Mouse (Mus musculus) intestine, embryonic 16.5 days (tissue): ENCODE data around the gene Ank3. TPM values are rescaled to one million over a fixed set of nuclear protein-coding genes. Genes with fewer than 3 reads are reported as not detected.

Experiments used
- ATAC-seq: fragments of 200-750 bp; cut with Nextera tagmentation; 2 replicates; pipeline ENCODE4 v1.8.0; 2017; ENCODE audit warnings: moderate TSS enrichment, moderate library complexity
- H3K27ac ChIP-seq: fragments of 300-500 bp; sonication (generic); 2 replicates; pipeline ENCODE4 v1.5.1; 2014; ENCODE audit warnings: mild to moderate bottlenecking, low read length
- H3K27me3 ChIP-seq: fragments of 300-500 bp; sonication (generic); replicated peaks from 2 replicates; pipeline ENCODE4 v1.6.1; 2014; ENCODE audit warnings: low read length, control low read depth, mixed read lengths; ENCODE audit not compliant: control insufficient read depth, insufficient read depth
- H3K36me3 ChIP-seq: fragments of 300-500 bp; sonication (generic); 2 replicates; pipeline ENCODE4 v1.6.1; 2014; ENCODE audit warnings: low read length, control low read depth; ENCODE audit not compliant: control insufficient read depth, insufficient read depth
- H3K4me1 ChIP-seq: fragments of 300-500 bp; sonication (generic); 2 replicates; pipeline ENCODE4 v1.6.1; 2014; ENCODE audit warnings: low read length, control low read depth, mixed read lengths; ENCODE audit not compliant: control insufficient read depth, insufficient read depth
- H3K4me2 ChIP-seq: fragments of 300-500 bp; sonication (generic); 2 replicates; pipeline ENCODE4 v1.6.1; 2014; ENCODE audit warnings: low read depth, low read length, control low read depth
- H3K4me3 ChIP-seq: fragments of 300-500 bp; sonication (generic); 2 replicates; pipeline ENCODE4 v1.5.1; 2014; ENCODE audit warnings: mild to moderate bottlenecking, low read length
- H3K9ac ChIP-seq: fragments of 300-500 bp; sonication (generic); 2 replicates; pipeline ENCODE4 v1.6.1; 2014; ENCODE audit warnings: low read depth, low read length
- H3K9me3 ChIP-seq: fragments of 300-500 bp; sonication (generic); 2 replicates; pipeline ENCODE4 v1.6.1; 2016; ENCODE audit warnings: low read length, control low read depth; ENCODE audit not compliant: control insufficient read depth
- WGBS: fragments of 180-500 bp; shearing (Covaris S2); extraction: QIAGEN DNeasy Blood & Tissue Kit; methylation state at CpG from one replicate; pipeline ENCODE4 v1.1.7; 2014; 5-methylcytosine and 5-hydroxymethylcytosine counted together
- polyA plus RNA-seq: library from polyadenylated mRNA; unstranded; fragments of >200 nt; fragmentation: Nextera tagmentation; extraction: Ambion mirVana; gene quantifications from 2 replicates; pipeline ENCODE4 v1.2.1, GENCODE M21; 2015

The Ank3 gene
- polyA plus RNA-seq, 1 experiment from 2014 or later: 21.7 TPM

DNA sequence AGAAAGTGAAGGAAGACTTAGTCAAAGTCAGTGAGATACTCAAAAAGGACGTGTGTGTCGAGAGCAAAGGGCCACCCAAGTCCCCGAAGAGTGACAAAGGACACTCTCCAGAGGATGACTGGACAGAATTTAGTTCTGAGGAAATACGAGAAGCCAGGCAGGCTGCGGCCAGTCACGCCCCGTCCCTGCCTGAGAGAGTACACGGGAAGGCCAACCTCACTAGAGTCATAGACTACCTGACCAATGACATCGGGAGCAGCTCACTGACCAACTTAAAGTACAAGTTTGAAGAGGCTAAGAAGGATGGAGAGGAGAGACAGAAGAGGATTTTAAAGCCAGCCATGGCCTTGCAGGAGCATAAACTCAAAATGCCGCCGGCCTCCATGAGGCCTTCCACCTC lies 588.9 kb downstream of the Ank3 start:
- H3K36me3 ChIP-seq: peaks cover 35% of the 10 kb centered on the region
- H3K9ac ChIP-seq: no peak overlapping the region
- H3K4me1 ChIP-seq: no peaks in the 10 kb centered on the region
- H3K4me2 ChIP-seq: no peak overlapping the region
- H3K27ac ChIP-seq: no peak overlapping the region
- no peak overlapping the region for H3K4me3 ChIP-seq
- H3K27me3 ChIP-seq: no peaks in the 10 kb centered on the region
- no peak for ATAC-seq
- 95% methylated on average over 11 of the region's 11 CpGs for WGBS
- H3K9me3 ChIP-seq: peaks cover 8% of the 10 kb centered on the region; the same call in 1 of the 2 replicates

DNA sequence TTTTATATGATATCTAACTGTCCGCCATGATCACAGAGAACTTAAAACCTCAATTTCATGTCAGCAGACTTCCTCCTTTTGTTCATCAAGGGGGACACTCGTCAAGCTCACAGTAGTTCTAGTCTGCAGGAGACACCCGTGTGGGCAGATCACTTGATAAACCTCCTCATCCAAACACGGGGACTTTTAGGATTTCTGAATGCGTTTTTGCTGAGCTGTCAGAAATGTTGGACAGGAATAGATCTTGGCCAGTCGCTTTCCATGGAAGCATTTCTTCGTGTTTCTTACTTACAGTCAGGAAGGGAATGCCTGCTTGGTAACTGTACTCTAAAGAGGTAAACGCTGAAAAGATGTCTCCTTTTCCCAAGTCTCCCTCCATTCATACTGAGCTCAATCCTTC lies 598.5 kb downstream of the Ank3 start:
- H3K27me3 ChIP-seq: no peaks in the 10 kb centered on the region
- H3K4me1 ChIP-seq: no peaks in the 10 kb centered on the region
- H3K9ac ChIP-seq: no peak overlapping the region
- H3K9me3 ChIP-seq: 0 out of 2 replicates have a peak, but pooled peaks cover 7% of the 10 kb centered on the region
- no peak overlapping the region for H3K4me2 ChIP-seq
- ATAC-seq: no peak
- H3K36me3 ChIP-seq: peaks cover 17% of the 10 kb centered on the region; the same call in 1 of the 2 replicates
- no peak overlapping the region for H3K4me3 ChIP-seq
- H3K27ac ChIP-seq: no peak overlapping the region
- WGBS: 76% methylated on average over 8 of the region's 8 CpGs

DNA sequence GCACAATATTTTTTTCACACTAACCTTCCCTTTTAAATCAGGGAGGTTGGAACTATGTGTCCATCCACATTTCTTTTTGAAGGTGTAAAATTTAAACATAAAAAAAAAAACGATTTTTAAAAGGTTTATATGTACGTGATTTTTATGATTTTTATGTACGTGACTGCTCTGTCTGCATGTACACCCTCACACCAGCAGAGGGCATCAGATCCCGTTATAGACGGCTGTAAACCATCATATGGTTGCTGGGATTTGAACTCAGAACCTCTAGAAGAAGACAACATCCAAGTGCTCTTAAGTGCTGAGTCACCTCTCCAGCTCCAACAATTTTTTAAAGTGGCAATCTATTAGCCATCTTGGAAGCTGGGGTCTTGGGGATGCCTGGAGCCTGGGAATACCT lies 605.5 kb downstream of the Ank3 start:
- Histone ChIP-seq H3K4me2 (no peak overlapping the region), H3K9me3 (no peaks in the 10 kb centered on the region), H3K27ac (no peak overlapping the region), H3K4me3 (no peak overlapping the region), H3K27me3 (no peaks in the 10 kb centered on the region), H3K9ac (no peak overlapping the region), H3K4me1 (no peaks in the 10 kb centered on the region), H3K36me3 (peaks cover 5% of the 10 kb centered on the region; the same call in 1 of the 2 replicates)
- ATAC-seq: no peak
- WGBS: 87% methylated on average over 5 of the region's 5 CpGs

DNA sequence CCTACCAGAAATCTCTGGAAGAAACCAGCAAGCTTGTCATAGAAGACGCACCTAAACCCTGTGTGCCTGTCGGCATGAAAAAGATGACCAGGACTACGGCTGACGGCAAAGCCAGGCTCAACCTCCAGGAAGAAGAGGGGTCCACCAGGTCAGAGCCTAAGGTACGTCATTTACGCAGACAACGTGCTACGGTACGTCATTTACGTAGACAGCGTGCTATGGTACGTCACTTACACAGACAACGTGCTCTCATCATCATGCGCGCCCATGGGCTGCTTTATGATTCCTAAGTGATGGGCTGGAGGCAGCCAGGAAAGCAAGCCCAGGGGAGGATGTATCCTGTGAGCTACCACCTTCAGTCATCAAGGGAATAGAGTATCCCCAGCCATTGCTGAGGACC lies 606.3 kb downstream of the Ank3 start:
- H3K9ac ChIP-seq: no peak overlapping the region
- no peaks in the 10 kb centered on the region for H3K4me1 ChIP-seq
- H3K4me2 ChIP-seq: no peak overlapping the region
- no peaks in the 10 kb centered on the region for H3K9me3 ChIP-seq
- no peak overlapping the region for H3K4me3 ChIP-seq
- ATAC-seq: no peak
- no peak overlapping the region for H3K27ac ChIP-seq
- H3K27me3 ChIP-seq: no peaks in the 10 kb centered on the region
- H3K36me3 ChIP-seq: peaks cover 5% of the 10 kb centered on the region; the same call in 1 of the 2 replicates
- WGBS: 98% methylated on average over 15 of the region's 15 CpGs

DNA sequence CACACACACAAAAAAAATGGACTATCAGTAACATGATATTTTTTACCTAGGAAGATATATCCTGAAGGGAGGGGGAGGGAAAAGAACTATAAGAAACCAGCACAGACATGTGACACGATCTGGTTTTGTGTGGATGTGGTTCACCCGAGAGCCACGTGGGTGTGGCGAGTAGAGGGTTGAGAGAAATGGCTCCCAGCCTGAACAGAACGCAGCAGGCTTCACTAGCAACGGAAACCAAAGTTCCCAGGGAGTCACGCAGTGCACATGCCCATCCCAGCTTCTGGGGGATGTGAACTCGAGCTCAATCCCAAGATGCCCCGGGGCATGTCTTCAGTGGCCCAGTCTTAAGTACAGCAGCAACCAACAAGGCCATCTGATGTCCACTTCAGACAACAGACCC lies 607.8 kb downstream of the Ank3 start:
- H3K4me1 ChIP-seq: no peaks in the 10 kb centered on the region
- H3K36me3 ChIP-seq: peaks cover 5% of the 10 kb centered on the region; the same call in 1 of the 2 replicates
- 75% methylated on average over 9 of the region's 9 CpGs for WGBS
- no peak overlapping the region for H3K4me3 ChIP-seq
- H3K27me3 ChIP-seq: no peaks in the 10 kb centered on the region
- no peak overlapping the region for H3K9ac ChIP-seq
- H3K4me2 ChIP-seq: no peak overlapping the region
- H3K27ac ChIP-seq: no peak overlapping the region
- H3K9me3 ChIP-seq: no peaks in the 10 kb centered on the region
- ATAC-seq: no peak

DNA sequence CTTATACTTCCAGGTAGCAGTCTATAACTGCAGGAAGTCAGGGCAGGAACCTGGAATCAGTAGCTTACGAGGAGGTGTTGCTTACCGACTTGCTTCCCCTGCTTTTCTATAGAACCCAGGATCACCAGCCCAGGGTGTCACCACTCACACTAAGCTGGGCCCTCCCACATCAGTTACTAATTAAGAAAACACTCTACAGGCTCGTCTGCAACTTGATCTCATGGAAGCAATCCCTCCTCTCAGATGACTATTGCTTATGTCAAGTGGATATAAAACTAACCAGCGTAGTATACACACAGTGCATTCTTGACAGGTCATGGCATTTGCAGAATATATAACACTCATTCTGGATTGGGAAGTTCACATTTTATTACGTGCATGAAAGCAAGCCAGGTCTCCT lies 613.2 kb downstream of the Ank3 start:
- 64% methylated on average over 5 of the region's 5 CpGs for WGBS
- Histone ChIP-seq H3K9me3 (no peaks in the 10 kb centered on the region), H3K27me3 (no peaks in the 10 kb centered on the region), H3K4me2 (no peak overlapping the region), H3K27ac (no peak overlapping the region), H3K9ac (no peak overlapping the region), H3K36me3 (no peaks in the 10 kb centered on the region; the same call in 1 of the 2 replicates), H3K4me1 (no peaks in the 10 kb centered on the region), H3K4me3 (no peak overlapping the region)
- no peak for ATAC-seq

DNA sequence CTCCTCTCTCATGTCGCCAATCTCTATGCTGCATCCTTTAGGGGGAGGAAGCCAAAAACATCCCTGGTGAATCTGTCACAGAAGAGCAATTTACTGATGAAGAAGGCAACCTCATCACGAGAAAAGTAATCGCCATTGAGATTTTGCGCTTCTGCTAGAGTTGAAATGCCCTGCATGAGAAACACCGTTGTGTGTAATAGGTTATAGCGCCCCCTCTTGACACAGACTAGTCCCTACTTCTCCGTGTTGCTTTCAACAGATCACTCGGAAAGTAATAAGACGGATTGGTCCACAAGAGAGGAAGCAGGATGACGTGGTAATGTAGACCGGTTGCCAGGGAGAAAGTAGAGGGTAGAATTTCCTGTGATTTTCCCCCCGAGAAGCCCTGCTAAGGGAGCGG lies 615.4 kb downstream of the Ank3 start:
- no peak for ATAC-seq
- Histone ChIP-seq H3K4me1 (no peaks in the 10 kb centered on the region), H3K9ac (no peak overlapping the region), H3K4me3 (no peak overlapping the region), H3K27me3 (no peaks in the 10 kb centered on the region), H3K27ac (no peak overlapping the region), H3K36me3 (no peaks in the 10 kb centered on the region), H3K4me2 (no peak overlapping the region), H3K9me3 (no peaks in the 10 kb centered on the region)
- WGBS: 91% methylated on average over 13 of the region's 13 CpGs

DNA sequence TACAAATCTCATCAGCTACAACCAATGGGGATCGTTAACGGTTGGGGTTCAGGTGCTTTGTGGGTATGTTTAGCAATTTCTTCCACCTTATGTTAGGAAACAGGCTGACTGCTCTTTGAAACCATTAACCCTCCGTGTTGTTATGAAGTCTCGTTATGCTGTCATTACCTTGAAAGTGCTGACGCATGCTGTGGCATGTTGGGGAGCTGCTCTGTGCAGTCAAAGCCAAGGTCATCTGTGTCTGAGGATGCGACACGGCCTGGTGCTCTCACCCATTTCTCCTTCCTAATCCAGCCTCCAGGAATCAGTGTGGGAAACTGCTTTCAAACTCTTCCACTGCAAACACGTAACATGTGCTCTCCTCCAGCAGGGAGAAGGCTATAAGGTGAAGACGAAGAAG lies 616.6 kb downstream of the Ank3 start:
- Histone ChIP-seq H3K27ac (no peak overlapping the region), H3K9ac (no peak overlapping the region), H3K4me1 (no peaks in the 10 kb centered on the region), H3K4me3 (no peak overlapping the region), H3K27me3 (no peaks in the 10 kb centered on the region), H3K4me2 (no peak overlapping the region), H3K9me3 (no peaks in the 10 kb centered on the region), H3K36me3 (no peaks in the 10 kb centered on the region)
- WGBS: 93% methylated on average over 9 of the region's 9 CpGs
- no peak for ATAC-seq

DNA sequence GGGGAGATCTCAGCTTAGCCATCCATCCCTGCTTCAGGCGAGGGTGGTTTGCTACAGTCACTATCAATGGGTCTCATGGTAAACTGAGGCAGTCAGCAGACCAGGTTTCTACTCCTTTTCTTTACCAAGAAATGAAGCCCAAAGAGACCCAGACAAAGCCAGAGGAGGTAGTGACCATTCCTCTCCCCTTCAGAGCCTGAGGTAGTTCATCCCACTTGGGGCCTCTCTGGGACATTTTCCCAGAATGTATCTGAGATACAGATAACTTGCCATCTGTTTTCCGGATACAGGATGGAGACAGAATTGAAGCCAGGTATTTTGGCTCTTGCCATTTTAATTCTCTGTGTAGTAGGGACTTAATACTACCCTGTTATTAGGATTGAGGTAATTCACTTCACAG lies 620.1 kb downstream of the Ank3 start:
- no peaks in the 10 kb centered on the region; the same call in 1 of the 2 replicates for H3K36me3 ChIP-seq
- H3K4me1 ChIP-seq: no peaks in the 10 kb centered on the region
- H3K27ac ChIP-seq: no peak overlapping the region
- no peak overlapping the region for H3K4me3 ChIP-seq
- no peak for ATAC-seq
- H3K9me3 ChIP-seq: no peaks in the 10 kb centered on the region
- no peak overlapping the region for H3K4me2 ChIP-seq
- H3K27me3 ChIP-seq: no peaks in the 10 kb centered on the region
- no peak overlapping the region for H3K9ac ChIP-seq
- WGBS: 86% methylated on average over 2 of the region's 2 CpGs

DNA sequence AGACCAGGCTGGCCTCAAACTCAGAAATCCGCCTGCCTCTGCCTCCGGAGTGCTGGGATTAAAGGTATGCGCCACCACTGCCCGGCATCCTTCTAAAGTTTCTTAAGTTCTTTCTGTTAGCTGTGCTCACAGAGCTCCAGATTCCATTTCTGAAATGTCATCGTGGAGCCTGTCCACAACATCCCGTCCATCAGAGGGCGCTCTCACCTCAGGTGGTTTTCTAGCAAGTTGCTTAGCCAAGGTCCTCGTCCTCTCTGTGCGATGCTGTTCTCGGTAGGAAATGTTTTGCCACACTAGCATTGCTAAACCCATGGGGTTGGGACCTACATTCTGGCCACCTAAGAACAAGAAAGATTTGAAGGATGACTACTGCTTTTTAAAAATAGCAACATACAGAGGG lies 623.1 kb downstream of the Ank3 start:
- ATAC-seq: no peak
- Histone ChIP-seq H3K4me1 (no peaks in the 10 kb centered on the region), H3K36me3 (no peaks in the 10 kb centered on the region; the same call in 1 of the 2 replicates), H3K27ac (no peak overlapping the region), H3K27me3 (no peaks in the 10 kb centered on the region), H3K4me2 (no peak overlapping the region), H3K4me3 (no peak overlapping the region), H3K9me3 (no peaks in the 10 kb centered on the region), H3K9ac (no peak overlapping the region)
- WGBS: 84% methylated on average over 10 of the region's 10 CpGs
